Mouse (Mus musculus) CH12.LX (cell line): ENCODE measurements around the gene Rptor. TPM values are rescaled to one million over a fixed set of nuclear protein-coding genes. Genes with fewer than 3 reads are reported as not detected.

ENCODE experiments used
- DNase-seq: peaks from one replicate; pipeline ENCODE4 v3.0.0-alpha.2; 2013; ENCODE audit errors: extremely low read depth
- H3K27ac ChIP-seq: 2 replicates; pipeline ENCODE4 v1.5.1; 2012; ENCODE audit warnings: low read depth, mild to moderate bottlenecking, control low read depth, moderate library complexity; ENCODE audit not compliant: insufficient read depth
- H3K27me3 ChIP-seq: replicated peaks from 2 replicates; pipeline ENCODE3; 2012; ENCODE audit warnings: inconsistent platforms
- H3K36me3 ChIP-seq, 2 experiments: replicated peaks in 1 of 2; 2 replicates each; pipeline versions ENCODE3 to v1.6.1; 2012; ENCODE audit warnings: inconsistent platforms in 1 of 2, low read length in 1 of 2, mild to moderate bottlenecking in 1 of 2, mixed read lengths in 1 of 2, moderate library complexity in 1 of 2; ENCODE audit not compliant: control insufficient read depth in 1 of 2, insufficient read depth in 1 of 2
- H3K4me1 ChIP-seq, 2 experiments: 2 replicates each; pipeline ENCODE4 v1.6.1; 2012; ENCODE audit warnings: inconsistent platforms in 1 of 2, moderate library complexity in 1 of 2; ENCODE audit not compliant: insufficient read depth in 2 of 2, control insufficient read depth in 1 of 2
- H3K4me2 ChIP-seq: 2 replicates; pipeline ENCODE4 v1.6.1; 2012; ENCODE audit warnings: low read depth, mild to moderate bottlenecking, control low read depth; ENCODE audit not compliant: poor library complexity, insufficient read depth, severe bottlenecking
- H3K4me3 ChIP-seq, 3 experiments: fragments of 150-350 bp in 1 of 3; sonication (generic) in 1 of 3; replicated peaks in 1 of 3; 2 replicates each; pipeline versions ENCODE3 to v1.5.1; 2011 to 2012; ENCODE audit warnings: low read depth in 2 of 3, low read length in 2 of 3, mild to moderate bottlenecking in 2 of 3, moderate library complexity in 2 of 3, control low read depth in 1 of 3, improper control_type of control experiment in 1 of 3, inconsistent platforms in 1 of 3, mixed read lengths in 1 of 3; ENCODE audit not compliant: poor library complexity in 1 of 3
- H3K79me2 ChIP-seq: replicated peaks from 2 replicates; pipeline ENCODE4 v1.6.1; 2012; ENCODE audit warnings: mild to moderate bottlenecking, moderate library complexity; ENCODE audit not compliant: control insufficient read depth, poor library complexity, insufficient read depth, severe bottlenecking; ENCODE audit errors: extremely low read depth
- H3K9ac ChIP-seq: 2 replicates; pipeline ENCODE4 v1.6.1; 2012; ENCODE audit warnings: low read depth, mild to moderate bottlenecking, control low read depth, moderate library complexity; ENCODE audit not compliant: insufficient read depth
- H3K9me3 ChIP-seq: replicated peaks from 2 replicates; pipeline ENCODE3; 2012; ENCODE audit warnings: low read length, inconsistent platforms, mixed read lengths
- CHD1 ChIP-seq: IDR thresholded peaks from 2 replicates; pipeline ENCODE4 v1.6.1; 2012; ENCODE audit warnings: low read depth, low read length, improper control_type of control experiment, inconsistent platforms
- ELF1 ChIP-seq: IDR thresholded peaks from 2 replicates; pipeline ENCODE4 v1.6.1; 2014; ENCODE audit warnings: low read depth, mild to moderate bottlenecking, inconsistent platforms, low read length, improper control_type of control experiment
- HCFC1 ChIP-seq: IDR thresholded peaks from 2 replicates; pipeline ENCODE4 v1.6.1; 2012; ENCODE audit warnings: low read depth, mild to moderate bottlenecking, inconsistent platforms, low read length, improper control_type of control experiment
- JUN ChIP-seq: IDR thresholded peaks from 2 replicates; pipeline ENCODE4 v1.6.1; 2011; ENCODE audit warnings: low read depth, mild to moderate bottlenecking, low read length, improper control_type of control experiment, moderate library complexity; ENCODE audit not compliant: insufficient read depth
- KAT2A ChIP-seq: IDR thresholded peaks from 2 replicates; pipeline ENCODE4 v1.6.1; 2012; ENCODE audit warnings: low read length, improper control_type of control experiment, inconsistent platforms; ENCODE audit not compliant: insufficient replicate concordance
- MAFK ChIP-seq: IDR thresholded peaks from 2 replicates; pipeline ENCODE4 v1.6.1; 2011; ENCODE audit warnings: low read length, improper control_type of control experiment; ENCODE audit not compliant: insufficient replicate concordance
- MAX ChIP-seq: IDR thresholded peaks from 2 replicates; pipeline ENCODE4 v1.6.1; 2011; ENCODE audit warnings: low read length, improper control_type of control experiment
- MEF2A ChIP-seq: IDR thresholded peaks from 2 replicates; pipeline ENCODE4 v1.6.1; 2014; ENCODE audit warnings: low read depth, mild to moderate bottlenecking, inconsistent platforms, low read length, improper control_type of control experiment, borderline replicate concordance
- MXI1 ChIP-seq: IDR thresholded peaks from 2 replicates; pipeline ENCODE4 v1.6.1; 2011; ENCODE audit warnings: mild to moderate bottlenecking, low read depth, low read length, improper control_type of control experiment
- NRF1 ChIP-seq: IDR thresholded peaks from 2 replicates; pipeline ENCODE4 v1.6.1; 2014; ENCODE audit warnings: low read depth, mild to moderate bottlenecking, inconsistent platforms, low read length, improper control_type of control experiment, moderate library complexity
- PAX5 ChIP-seq: IDR thresholded peaks from 2 replicates; pipeline ENCODE4 v1.6.1; 2012; ENCODE audit warnings: low read length, inconsistent platforms, mixed read lengths
- POLR2A ChIP-seq: IDR thresholded peaks from 2 replicates; pipeline ENCODE4 v1.6.1; 2011; ENCODE audit warnings: low read depth, mild to moderate bottlenecking, improper control_type of control experiment, low read length
- RCOR1 ChIP-seq: conservative IDR thresholded peaks from 2 replicates; pipeline ENCODE4 v1.6.1; 2012; ENCODE audit warnings: low read depth, mild to moderate bottlenecking, inconsistent platforms, low read length, improper control_type of control experiment
- SMC3 ChIP-seq: IDR thresholded peaks from 2 replicates; pipeline ENCODE4 v1.6.1; 2011; ENCODE audit warnings: low read depth, low read length, improper control_type of control experiment
- ZMIZ1 ChIP-seq: IDR thresholded peaks from 2 replicates; pipeline ENCODE4 v1.6.1; 2012; ENCODE audit warnings: low read depth, mild to moderate bottlenecking, inconsistent platforms, low read length, improper control_type of control experiment
- dilution Hi-C: fragments of 300-500 bp; cut with MboI; formaldehyde crosslinking; loops from 2 replicates; pipeline ENCODE4 v1.14.3; 2020; ENCODE audit warnings: low sequenced_read_pairs; ENCODE audit not compliant: extremely low pct_unique_long_range_greater_than_20kb, extremely low pct_ligation_motif_present
- in situ Hi-C: fragments of 300-500 bp; cut with MboI; formaldehyde crosslinking; loops from 3 replicates; pipeline ENCODE4 v1.14.3; 2019; ENCODE audit warnings: low sequenced_read_pairs, low pct_ligation_motif_present, low pct_unique_long_range_greater_than_20kb, mixed read lengths
- polyA plus RNA-seq: library from polyadenylated mRNA; unstranded; fragments of >175 nt; gene quantifications from 2 replicates; pipeline ENCODE4 v1.2.1, GENCODE M21; 2012; ENCODE audit warnings: low read depth; ENCODE audit not compliant: insufficient read length
- total RNA-seq, 2 experiments: library from RNA; depleted of rRNA; stranded (reverse); fragments of 300-350 nt in 1 of 2; fragments of >200 nt in 1 of 2; gene quantifications; 2 replicates each; pipeline ENCODE4 v1.2.3; 2012 to 2014

Rptor gene
- total and polyA plus RNA-seq, 3 experiments: 10.3 to 33.1 (median 26.7) TPM

- TF ChIP-seq SMC3: peak; percentile 2; the same call in 1 of the 2 replicates
Observed at GRCm38 (mm10) chr11:119913291-119913934, 310.7 kb downstream of the Rptor start, which contains the start of gene Chmp6 (continued).

- H3K9ac ChIP-seq: peak overlapping the region; percentile 85
- in situ Hi-C loops: loop anchor here (10.0 kb wide), 1 partner anchor 181 kb away; the partner anchor contains the start of genes Ndufaf8 and Tepsin
- peaks cover 19 to 32% of the 10 kb centered on the region in 2 experiments for H3K4me1 ChIP-seq
- DNase-seq: no peak
- peak overlapping the region; percentile 80 for H3K4me2 ChIP-seq
- H3K4me3 ChIP-seq: peak overlapping the region; percentile 73 to 99 (median 84)
- 0 out of 2 replicates have a peak, but pooled peaks cover 3% of the 10 kb centered on the region for H3K79me2 ChIP-seq
- H3K36me3 ChIP-seq: peaks cover 37 to 42% of the 10 kb centered on the region in 2 experiments
- H3K27me3 ChIP-seq: peaks cover 3% of the 10 kb centered on the region
- dilution Hi-C loops: no loop called here
- peaks cover 3% of the 10 kb centered on the region for H3K9me3 ChIP-seq
- peak overlapping the region; percentile 21 for H3K27ac ChIP-seq
- TF ChIP-seq MAX: peak; percentile 8; the same call in 1 of the 2 replicates
- TF ChIP-seq MXI1: peak; percentile 45; the same call in 1 of the 2 replicates
- TF ChIP-seq HCFC1: peak; percentile 50; the same call in 1 of the 2 replicates
- TF ChIP-seq NRF1: no peak
- TF ChIP-seq MAFK: no peak
- no peak for TF ChIP-seq PAX5
- TF ChIP-seq RCOR1: no peak
- TF ChIP-seq POLR2A: no peak
- no peak for TF ChIP-seq KAT2A
- no peak for TF ChIP-seq CHD1
- TF ChIP-seq JUN: no peak
- no peak for TF ChIP-seq MEF2A
- peak; percentile 48 for TF ChIP-seq ELF1
Observed at GRCm38 (mm10) chr11:119913935-119914314, 311.2 kb downstream of the Rptor start.

DNA sequence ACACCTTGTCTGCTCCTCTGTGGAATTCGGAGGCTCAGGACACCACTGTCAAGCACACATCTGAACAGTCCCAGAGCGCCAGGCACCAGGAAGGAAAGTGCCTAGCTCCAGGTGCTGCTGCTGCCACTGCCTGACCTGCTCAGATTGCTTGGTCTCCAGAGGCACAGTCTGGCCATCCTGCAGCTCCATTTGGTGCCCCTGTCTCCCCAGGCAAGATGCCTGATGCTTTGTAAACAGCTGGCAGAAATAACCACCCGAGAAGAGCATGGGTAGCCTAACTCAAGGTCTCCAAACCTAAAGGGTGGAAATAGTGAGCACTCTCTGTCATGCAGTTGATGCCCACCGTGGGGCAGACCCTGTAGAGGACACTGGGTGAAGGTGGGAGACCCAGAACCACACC lies 311.7 kb downstream of the Rptor start:
- Histone ChIP-seq H3K79me2 (0 out of 2 replicates have a peak, but pooled peaks cover 3% of the 10 kb centered on the region), H3K4me3 (peak overlapping the region; percentile 73 to 99 (median 84)), H3K9ac (peak overlapping the region; percentile 85), H3K4me2 (peak overlapping the region; percentile 80), H3K4me1 (peaks cover 19 to 32% of the 10 kb centered on the region in 2 experiments), H3K27ac (no peak overlapping the region), H3K9me3 (peaks cover 3% of the 10 kb centered on the region), H3K27me3 (no peaks in the 10 kb centered on the region), H3K36me3 (peaks cover 40 to 46% of the 10 kb centered on the region in 2 experiments)
- DNase-seq: no peak
- 0 out of 2 replicates have a peak, but pooled peaks have one; percentile 0 for TF ChIP-seq MXI1
- TF ChIP-seq ZMIZ1: no peak
- in situ Hi-C loops: loop anchor here (10.0 kb wide), 1 partner anchor 180 kb away; the partner anchor contains the start of genes Ndufaf8 and Tepsin
- dilution Hi-C loops: no loop called here
